Mouse (Mus musculus) limb, embryonic 15.5 days (tissue): ENCODE measurements around the gene Mib2. TPM values are rescaled to one million over a fixed set of nuclear protein-coding genes. Genes with fewer than 3 reads are reported as not detected.
A peak's percentile ranks its signal among the peaks of the same experiment; 100 is the strongest.

ENCODE experiments used
- ATAC-seq: fragments of 200-750 bp; cut with Nextera tagmentation; 2 replicates; pipeline ENCODE4 v1.8.0; 2017; ENCODE audit warnings: low read depth, moderate TSS enrichment; ENCODE audit not compliant: insufficient number of reproducible peaks, low FRiP score, low TSS enrichment
- H3K27ac ChIP-seq: fragments of 300-500 bp; sonication (generic); 2 replicates; pipeline ENCODE4 v1.5.1; 2015; ENCODE audit warnings: moderate library complexity, mild to moderate bottlenecking, inconsistent platforms
- H3K27me3 ChIP-seq: fragments of 300-500 bp; sonication (generic); 2 replicates; pipeline ENCODE4 v1.6.1; 2015; ENCODE audit warnings: inconsistent platforms
- H3K36me3 ChIP-seq: fragments of 300-500 bp; sonication (generic); 2 replicates; pipeline ENCODE4 v1.6.1; 2015; ENCODE audit warnings: inconsistent platforms
- H3K4me1 ChIP-seq: fragments of 300-500 bp; sonication (generic); 2 replicates; pipeline ENCODE4 v1.6.1; 2015; ENCODE audit warnings: inconsistent platforms
- H3K4me2 ChIP-seq: fragments of 300-500 bp; sonication (generic); 2 replicates; pipeline ENCODE4 v1.6.1; 2015; ENCODE audit warnings: mild to moderate bottlenecking, inconsistent platforms
- H3K4me3 ChIP-seq: fragments of 300-500 bp; sonication (generic); 2 replicates; pipeline ENCODE4 v1.5.1; 2015; ENCODE audit warnings: mild to moderate bottlenecking, inconsistent platforms
- H3K9ac ChIP-seq: fragments of 300-500 bp; sonication (generic); 2 replicates; pipeline ENCODE4 v1.6.1; 2015; ENCODE audit warnings: inconsistent platforms
- H3K9me3 ChIP-seq: fragments of 300-500 bp; sonication (generic); 2 replicates; pipeline ENCODE4 v1.6.1; 2016; ENCODE audit warnings: inconsistent platforms
- WGBS: fragments of 180-500 bp; shearing (Covaris S2); methylation state at CpG from one replicate; pipeline ENCODE4 v1.1.7; 2015; 5-methylcytosine and 5-hydroxymethylcytosine counted together
- polyA plus RNA-seq: library from polyadenylated mRNA; unstranded; fragments of >200 nt; fragmentation: Nextera tagmentation; extraction: Ambion mirVana; gene quantifications from 2 replicates; pipeline ENCODE4 v1.2.1, GENCODE M21; 2015

Mib2 gene
- polyA plus RNA-seq, 1 experiment from 2014 or later, result 34.3 TPM

DNA sequence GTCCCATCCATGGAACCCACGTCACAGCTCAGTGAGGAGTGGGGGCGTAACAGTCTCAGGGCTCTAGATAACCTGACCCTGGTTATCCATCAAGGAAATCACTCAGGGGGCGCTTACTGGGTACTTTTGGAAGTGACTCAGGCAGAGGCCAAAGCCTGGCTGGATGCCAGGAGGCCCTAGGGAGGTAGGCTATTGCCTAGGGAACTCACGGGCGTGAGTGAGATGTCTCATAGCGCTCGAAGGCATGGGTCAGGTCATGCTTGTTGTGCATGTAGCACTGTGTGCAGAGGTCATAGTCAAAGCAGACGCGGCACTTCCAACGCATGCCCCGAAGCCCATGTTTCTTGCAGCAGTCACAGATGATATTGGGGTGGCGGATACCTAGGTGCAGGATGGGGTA is 8.4 kb downstream of the Mib2 start:
- H3K9me3 ChIP-seq, result no peaks in the 10 kb centered on the region
- 85% methylated on average over 12 of the region's 12 CpGs for WGBS
- peaks cover 70% of the 10 kb centered on the region for H3K36me3 ChIP-seq

DNA sequence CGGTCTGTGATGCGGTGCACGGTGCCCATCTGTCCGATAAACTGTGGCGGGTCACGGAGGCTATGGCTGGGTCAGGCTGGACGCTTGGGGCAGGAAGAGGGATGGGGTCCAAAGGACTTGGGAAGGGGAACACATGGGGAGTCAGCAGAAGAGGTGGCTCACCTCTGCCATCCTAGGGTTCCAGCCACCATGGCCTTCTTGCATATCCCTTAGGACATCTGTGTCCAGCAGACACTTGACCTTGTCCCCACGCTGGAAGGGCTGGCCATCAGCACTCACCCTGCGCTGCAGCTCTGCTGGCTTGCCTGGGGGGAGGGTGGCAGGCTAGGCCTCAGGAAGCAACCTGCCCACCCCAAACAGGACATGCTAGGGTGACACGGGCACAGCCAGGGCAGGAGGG is 10.0 kb downstream of the Mib2 start:
- H3K4me1 ChIP-seq, result peaks cover 17% of the 10 kb centered on the region
- H3K9ac ChIP-seq, result no peak overlapping the region
- H3K27me3 ChIP-seq, result peaks cover 27% of the 10 kb centered on the region
- ATAC-seq, result no peak
- no peak overlapping the region for H3K4me3 ChIP-seq
- peaks cover 55% of the 10 kb centered on the region for H3K36me3 ChIP-seq
- no peak overlapping the region for H3K4me2 ChIP-seq
- WGBS, result 93% methylated on average over 10 of the region's 10 CpGs
- H3K27ac ChIP-seq, result no peak overlapping the region
- no peaks in the 10 kb centered on the region for H3K9me3 ChIP-seq

More for the DNA sequence above, 8.4 kb downstream of the Mib2 start:
- H3K9ac ChIP-seq, result no peak overlapping the region
- no peak overlapping the region for H3K4me2 ChIP-seq
- peaks cover 10% of the 10 kb centered on the region for H3K27me3 ChIP-seq
- ATAC-seq, result no peak
- H3K4me3 ChIP-seq, result no peak overlapping the region
- H3K4me1 ChIP-seq, result 0 out of 2 replicates have a peak, but pooled peaks cover under 1% of the 10 kb centered on the region
- H3K27ac ChIP-seq, result no peak overlapping the region

DNA sequence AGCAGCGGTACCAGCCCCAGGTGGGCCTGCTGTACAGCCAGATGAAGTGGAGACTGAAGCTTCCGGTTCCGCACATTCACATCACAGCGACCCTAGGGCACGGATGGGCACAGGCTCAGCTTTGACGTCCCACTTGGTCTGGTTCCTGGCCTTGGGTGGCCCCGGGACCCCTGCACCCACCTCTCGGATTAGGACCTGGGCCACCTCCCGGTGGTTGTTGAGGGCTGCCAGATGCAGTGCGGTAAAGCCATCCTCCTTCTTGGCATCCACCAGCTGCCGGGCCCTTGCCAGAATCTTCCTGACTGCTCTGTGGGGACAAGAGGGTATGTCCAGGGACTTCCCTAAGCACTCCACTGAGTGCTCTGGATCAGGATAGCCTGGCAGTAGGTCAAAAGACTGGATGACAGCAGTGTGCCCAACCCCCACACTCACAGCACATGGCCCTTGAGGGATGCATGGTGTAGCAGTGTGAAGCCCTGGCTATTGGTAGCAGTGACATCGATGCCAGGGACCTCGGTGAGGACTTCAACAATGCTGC is 12.7 kb downstream of the Mib2 start:
- Histone ChIP-seq H3K4me3 (no peak overlapping the region), H3K4me1 (peaks cover 43% of the 10 kb centered on the region), H3K36me3 (peaks cover 56% of the 10 kb centered on the region), H3K9ac (no peak overlapping the region), H3K9me3 (no peaks in the 10 kb centered on the region), H3K27me3 (peaks cover 52% of the 10 kb centered on the region), H3K4me2 (no peak overlapping the region), H3K27ac (no peak overlapping the region)
- WGBS, result 91% methylated on average over 13 of the region's 13 CpGs
- no peak for ATAC-seq

DNA sequence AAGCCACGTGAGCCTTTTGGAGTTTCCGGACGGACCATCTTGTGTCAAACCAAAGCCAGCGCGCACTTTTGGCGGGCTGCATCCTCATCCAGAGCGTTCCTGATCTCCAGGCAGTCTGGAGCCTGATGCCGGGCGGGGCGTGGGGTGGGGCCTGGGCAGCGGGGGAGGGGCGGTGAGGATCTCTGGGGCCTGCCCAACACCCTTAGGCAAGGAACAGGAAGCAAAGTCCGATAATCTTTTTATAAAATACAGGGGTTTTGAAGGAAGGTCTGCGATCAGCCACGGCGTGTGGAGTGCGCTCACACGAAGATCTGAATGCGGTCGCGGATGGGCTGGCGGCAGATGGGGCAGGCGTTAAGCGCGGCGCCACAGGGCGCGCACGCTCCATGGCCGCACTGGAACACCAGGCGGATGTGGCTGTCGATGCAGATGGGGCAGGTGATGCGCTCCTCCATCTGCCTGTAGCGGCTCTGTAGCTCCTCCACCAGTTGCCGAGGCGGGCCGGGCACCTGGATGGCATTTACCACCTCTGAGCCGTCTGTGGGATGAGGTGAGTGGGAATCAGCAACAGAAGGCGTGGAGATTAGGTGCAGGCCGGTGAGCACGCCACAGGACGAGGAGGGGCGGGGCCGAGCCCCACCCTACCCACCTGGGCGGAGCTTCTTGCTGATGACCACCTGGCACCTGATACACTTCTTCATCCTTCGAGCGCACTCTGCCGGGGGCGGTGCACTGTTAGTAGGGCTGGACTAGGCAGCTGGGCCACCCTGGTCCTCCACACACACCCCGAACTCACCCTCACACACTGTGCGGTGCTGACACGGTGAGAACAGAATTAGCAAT is 14.3 kb downstream of the Mib2 start:
- peaks cover 59% of the 10 kb centered on the region for H3K36me3 ChIP-seq
- H3K27me3 ChIP-seq, result peaks cover 62% of the 10 kb centered on the region
- no peak for ATAC-seq

DNA sequence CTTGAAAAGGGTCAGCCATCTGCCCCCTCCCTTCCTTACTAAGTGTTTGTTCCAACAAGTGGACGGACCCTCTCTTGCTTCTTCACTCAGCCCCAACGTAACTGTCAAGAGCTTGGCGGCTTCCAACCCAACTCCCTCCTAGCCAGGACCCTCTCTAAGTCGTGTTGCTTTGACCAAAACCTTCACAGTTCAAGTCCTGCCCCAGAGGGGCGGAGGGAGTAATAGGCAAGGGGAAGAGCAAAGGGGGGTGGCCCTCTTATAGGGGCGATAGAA is 14.9 kb downstream of the Mib2 start:
- peak overlapping the region; percentile 46 for H3K4me3 ChIP-seq
- H3K9ac ChIP-seq, result peak overlapping the region; percentile 14; the same call in 1 of the 2 replicates
- peaks cover 43% of the 10 kb centered on the region for H3K4me1 ChIP-seq
- peak overlapping the region; percentile 92 for H3K4me2 ChIP-seq
- peaks cover 59% of the 10 kb centered on the region for H3K36me3 ChIP-seq
- ATAC-seq, result no peak
- no peak overlapping the region for H3K27ac ChIP-seq
- peaks cover 62% of the 10 kb centered on the region for H3K27me3 ChIP-seq
- no peaks in the 10 kb centered on the region for H3K9me3 ChIP-seq
- 3% methylated on average over 6 of the region's 6 CpGs for WGBS

More for the DNA sequence above, 14.3 kb downstream of the Mib2 start:
- H3K9ac ChIP-seq, result peak overlapping the region; percentile 44
- peak overlapping the region; percentile 46 for H3K4me3 ChIP-seq
- 2% methylated on average over 52 of the region's 52 CpGs for WGBS
- H3K9me3 ChIP-seq, result no peaks in the 10 kb centered on the region
- H3K27ac ChIP-seq, result no peak overlapping the region
- H3K4me2 ChIP-seq, result peak overlapping the region; percentile 92
- peaks cover 43% of the 10 kb centered on the region for H3K4me1 ChIP-seq

DNA sequence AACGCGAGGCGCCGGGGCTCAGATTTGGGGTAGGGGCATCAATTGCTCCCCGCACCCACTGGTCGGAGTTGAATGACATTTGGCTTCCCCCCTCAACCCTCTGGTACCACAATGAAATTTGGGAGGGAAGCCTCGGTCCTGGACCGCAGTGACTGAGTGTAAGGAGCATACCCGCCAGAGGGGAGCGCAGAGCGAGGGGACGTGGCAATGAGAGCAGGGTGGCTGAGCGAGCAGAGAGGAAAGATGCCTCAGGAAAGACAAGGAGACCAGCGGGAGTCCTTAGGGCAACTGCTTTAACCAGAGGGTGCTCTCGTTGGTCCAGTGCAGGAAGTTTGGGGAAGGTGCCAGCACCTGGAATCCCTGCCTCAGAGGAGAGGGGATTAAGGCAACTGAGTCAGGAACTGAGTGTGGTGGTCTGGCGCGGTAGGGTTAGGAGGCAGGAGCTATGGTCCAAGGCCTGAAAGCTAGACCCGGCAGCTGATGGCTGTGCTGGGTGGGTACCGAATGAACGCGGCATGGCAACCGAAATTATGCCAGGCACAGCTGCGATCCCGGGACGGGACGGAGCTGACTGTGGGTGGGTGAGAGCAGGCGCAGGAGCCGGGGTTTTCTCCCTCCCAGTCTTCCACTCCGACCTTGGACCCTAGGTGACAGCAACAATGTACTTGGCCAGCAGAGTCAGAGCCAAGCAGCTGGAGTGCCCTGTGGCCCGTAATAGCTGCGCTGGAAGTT is 15.4 kb downstream of the Mib2 start:
- peak overlapping the region; percentile 57 for H3K9ac ChIP-seq
- H3K4me3 ChIP-seq, result peak overlapping the region; percentile 46
- WGBS, result 3% methylated on average over 31 of the region's 31 CpGs
- peaks cover 62% of the 10 kb centered on the region for H3K27me3 ChIP-seq
- H3K27ac ChIP-seq, result peak overlapping the region; percentile 33; the same call in 1 of the 2 replicates
- peak overlapping the region; percentile 92 for H3K4me2 ChIP-seq
- peaks cover 43% of the 10 kb centered on the region for H3K4me1 ChIP-seq
- 0 out of 2 replicates have a peak, but pooled peaks have one; percentile 30 for ATAC-seq
- no peaks in the 10 kb centered on the region for H3K9me3 ChIP-seq
- H3K36me3 ChIP-seq, result peaks cover 59% of the 10 kb centered on the region

DNA sequence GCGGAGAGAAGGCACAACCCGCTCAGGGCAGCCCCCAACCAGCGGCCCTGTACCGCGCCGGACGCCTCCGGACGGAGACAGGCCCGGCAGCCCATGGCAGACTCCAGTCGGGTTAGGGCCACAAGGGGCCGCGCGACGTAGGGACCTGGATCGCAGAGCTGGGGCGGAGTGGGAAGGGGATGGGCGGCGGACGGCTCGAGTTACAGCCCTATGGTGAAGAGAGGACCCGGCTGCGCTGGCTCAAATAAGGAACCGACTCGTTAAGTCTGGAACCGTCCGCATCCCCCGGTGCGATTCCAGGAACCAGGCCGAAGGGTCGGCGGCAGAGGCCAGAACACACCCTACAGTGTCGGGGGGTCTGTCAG is 15.9 kb downstream of the Mib2 start, which contains the start of gene Mmp23:
Mmp23 (minus strand) TSS at position 299 of the 365 bp plus-strand sequence.
- under 1% methylated on average over 33 of the region's 33 CpGs for WGBS
- peak within 1 kb of the TSS; percentile 46 for H3K4me3 ChIP-seq
- peak within 1 kb of the TSS; percentile 92 for H3K4me2 ChIP-seq
- peaks cover 59% of the 10 kb centered on the region for H3K36me3 ChIP-seq
- peaks cover 43% of the 10 kb centered on the region for H3K4me1 ChIP-seq
- H3K9me3 ChIP-seq, result no peaks in the 10 kb centered on the region
- peak within 1 kb of the TSS; percentile 33; the same call in 1 of the 2 replicates for H3K27ac ChIP-seq
- peaks cover 62% of the 10 kb centered on the region for H3K27me3 ChIP-seq
- ATAC-seq, result peak; percentile 45; the same call in 1 of the 2 replicates
- H3K9ac ChIP-seq, result peak within 1 kb of the TSS; percentile 57

DNA sequence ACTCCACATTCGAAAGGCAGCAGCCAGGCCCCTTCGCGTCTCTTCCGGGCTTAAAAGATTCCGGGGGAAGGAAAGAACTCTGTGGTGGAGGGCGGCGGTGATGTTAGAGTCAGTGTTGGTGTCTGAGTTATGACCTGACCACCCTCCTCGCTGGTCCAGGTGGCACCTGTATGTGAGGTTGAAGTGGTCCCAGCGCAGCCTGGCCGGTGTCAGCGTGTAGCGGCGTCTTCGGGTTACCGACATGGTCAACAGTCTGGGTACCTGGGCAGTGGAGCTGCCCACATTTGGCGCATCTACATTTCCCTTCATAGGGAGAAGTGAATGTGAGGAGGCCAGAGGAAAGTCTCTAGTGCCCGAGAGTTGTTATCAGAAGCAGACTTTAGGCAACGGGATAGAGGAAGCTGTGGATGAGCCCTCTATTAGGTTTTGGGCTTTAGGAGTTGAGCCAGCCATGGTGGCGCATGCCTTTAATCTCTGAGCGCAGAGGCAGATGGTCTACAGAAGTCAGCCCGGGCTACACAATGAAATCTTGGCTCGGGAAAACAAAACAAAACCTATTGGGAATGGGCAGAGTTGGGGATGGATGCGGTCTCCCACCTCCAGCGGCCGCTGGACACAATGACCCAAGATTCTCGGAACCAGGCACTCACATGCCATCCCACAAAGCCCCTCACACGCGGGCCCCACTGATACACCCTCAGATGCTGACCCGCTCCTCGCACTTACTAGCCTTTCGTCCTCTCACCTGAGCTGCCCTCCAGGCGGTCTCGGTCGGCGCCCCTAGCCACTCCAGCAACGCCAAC is 16.5 kb downstream of the Mib2 start:
- peaks cover 60% of the 10 kb centered on the region for H3K36me3 ChIP-seq
- peak overlapping the region; percentile 33; the same call in 1 of the 2 replicates for H3K27ac ChIP-seq
- H3K4me2 ChIP-seq, result peak overlapping the region; percentile 92
- H3K9ac ChIP-seq, result peak overlapping the region; percentile 57
- peaks cover 43% of the 10 kb centered on the region for H3K4me1 ChIP-seq
- no peaks in the 10 kb centered on the region for H3K9me3 ChIP-seq
- peak overlapping the region; percentile 46 for H3K4me3 ChIP-seq
- WGBS, result 22% methylated on average over 36 of the region's 36 CpGs
- H3K27me3 ChIP-seq, result peaks cover 62% of the 10 kb centered on the region
- ATAC-seq, result no peak

DNA sequence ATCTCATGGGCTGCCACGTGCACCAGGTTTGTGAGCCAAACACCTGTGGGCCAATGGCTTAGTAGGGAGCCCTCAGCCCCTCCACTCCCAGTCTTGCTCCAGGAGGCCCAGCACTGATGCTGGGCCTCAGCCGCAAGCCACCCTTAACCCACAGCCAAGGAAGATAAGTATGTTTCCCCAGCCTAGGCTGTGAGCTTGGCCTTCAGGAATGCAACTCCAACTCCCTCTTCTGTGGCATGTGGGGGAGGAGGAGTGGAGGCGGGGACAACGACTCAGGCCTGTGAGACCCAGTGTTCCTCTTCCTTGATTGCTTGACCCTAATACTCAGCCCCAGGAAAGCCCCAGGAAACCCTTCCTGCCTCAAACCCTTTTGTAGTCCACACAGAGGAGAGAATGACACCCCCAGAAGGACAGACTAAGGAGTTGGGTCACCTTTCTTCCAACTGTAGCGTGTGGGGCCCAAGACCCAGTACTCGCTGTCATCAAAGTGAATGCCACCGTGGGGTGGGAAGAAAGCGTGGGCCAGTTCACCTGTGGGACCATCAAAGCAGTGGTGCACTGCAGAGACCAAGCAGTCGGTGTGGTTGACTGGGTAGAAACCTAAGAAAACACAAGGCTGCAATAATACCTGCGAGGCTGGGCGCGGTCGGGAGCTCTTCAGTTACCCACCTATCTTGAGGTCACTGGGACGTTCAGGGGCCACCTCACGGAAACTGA is 17.3 kb downstream of the Mib2 start:
- Histone ChIP-seq H3K9ac (no peak overlapping the region), H3K27me3 (peaks cover 62% of the 10 kb centered on the region), H3K4me1 (peaks cover 43% of the 10 kb centered on the region), H3K27ac (no peak overlapping the region), H3K9me3 (no peaks in the 10 kb centered on the region), H3K36me3 (peaks cover 59% of the 10 kb centered on the region), H3K4me3 (no peak overlapping the region), H3K4me2 (no peak overlapping the region)
- WGBS, result 61% methylated on average over 15 of the region's 15 CpGs
- ATAC-seq, result no peak

DNA sequence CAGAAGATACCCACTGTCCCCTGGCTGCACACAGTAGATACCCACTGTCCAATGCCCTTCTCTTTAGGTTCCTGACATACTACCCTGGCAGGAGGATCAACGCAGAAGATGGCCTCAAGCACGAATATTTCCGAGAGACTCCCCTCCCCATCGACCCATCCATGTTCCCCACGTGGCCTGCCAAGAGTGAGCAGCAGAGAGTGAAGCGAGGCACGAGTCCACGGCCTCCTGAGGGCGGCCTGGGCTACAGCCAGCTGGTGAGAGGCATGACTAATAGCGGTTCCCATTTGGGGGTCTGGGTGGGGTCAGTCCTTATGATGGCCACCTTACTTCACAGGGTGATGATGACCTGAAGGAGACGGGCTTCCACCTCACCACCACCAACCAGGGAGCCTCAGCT is 19.6 kb downstream of the Mib2 start:
- peaks cover 66% of the 10 kb centered on the region for H3K36me3 ChIP-seq
- no peak overlapping the region for H3K4me2 ChIP-seq
- H3K27ac ChIP-seq, result no peak overlapping the region
- 87% methylated on average over 11 of the region's 11 CpGs for WGBS
- no peak overlapping the region for H3K4me3 ChIP-seq
- ATAC-seq, result no peak
- no peak overlapping the region for H3K9ac ChIP-seq
- no peaks in the 10 kb centered on the region for H3K9me3 ChIP-seq
- peaks cover 30% of the 10 kb centered on the region for H3K4me1 ChIP-seq
- H3K27me3 ChIP-seq, result peaks cover 40% of the 10 kb centered on the region

DNA sequence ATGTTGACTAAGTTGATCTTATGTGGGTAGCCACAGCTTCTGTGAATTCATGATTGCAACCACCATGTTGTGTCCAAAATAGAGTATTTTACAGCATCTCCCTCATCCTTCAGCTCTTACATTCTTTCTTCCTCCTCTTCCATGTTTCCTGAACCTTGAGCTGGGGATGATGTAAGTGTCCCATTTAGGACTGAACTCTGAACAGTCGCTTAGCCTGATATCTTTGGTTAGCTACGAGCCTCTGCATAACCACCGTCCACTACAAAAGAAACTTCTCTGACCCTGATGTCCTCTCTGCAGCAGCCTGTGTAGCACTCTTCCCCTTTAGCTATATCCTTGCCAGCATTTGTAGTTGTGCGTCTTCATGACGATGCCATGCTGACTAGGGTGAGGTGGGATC is 23.3 kb downstream of the Mib2 start:
- Histone ChIP-seq H3K4me3 (no peak overlapping the region), H3K27me3 (peaks cover 4% of the 10 kb centered on the region; the same call in 1 of the 2 replicates), H3K27ac (no peak overlapping the region), H3K4me2 (no peak overlapping the region), H3K4me1 (no peaks in the 10 kb centered on the region), H3K9ac (no peak overlapping the region), H3K36me3 (peaks cover 90% of the 10 kb centered on the region), H3K9me3 (no peaks in the 10 kb centered on the region)
- 97% methylated on average over 5 of the region's 5 CpGs for WGBS
- no peak for ATAC-seq
